Mouse (Mus musculus): ENCODE results near the gene Slc16a14.
"Not testable (repeated sequence)": the region's sequence is repeated elsewhere in the genome, so short reads cannot be mapped to it uniquely, and the experiment has no call there.

The Slc16a14 gene

GRCm38 (mm10) chr1:84934503-84935333, at the start of gene Slc16a14:
Gene Slc16a14, minus strand, starts transcription at chr1:84935134.
- peak; percentile 84 for DNase-seq

GRCm38 (mm10) chr1:84961779-84962178, 26.8 kb upstream of the Slc16a14 start:
- peak; percentile 5 for DNase-seq

- DNase-seq = not testable (repeated sequence)
Measured at GRCm38 (mm10) chr1:84957713-84958112, 22.8 kb upstream of the Slc16a14 start.

- not testable (repeated sequence) for DNase-seq
Measured at GRCm38 (mm10) chr1:84956771-84957170, 21.8 kb upstream of the Slc16a14 start.

GRCm38 (mm10) chr1:84952456-84953181, 17.7 kb upstream of the Slc16a14 start:
- DNase-seq = no peak

- no peak for DNase-seq
Measured at GRCm38 (mm10) chr1:84951566-84951965, 16.6 kb upstream of the Slc16a14 start.

- no peak for DNase-seq
Measured at GRCm38 (mm10) chr1:84947390-84947789, 12.5 kb upstream of the Slc16a14 start.

GRCm38 (mm10) chr1:84945950-84946349, 11.0 kb upstream of the Slc16a14 start:
- DNase-seq = no peak

- DNase-seq = no peak
Measured at GRCm38 (mm10) chr1:84943549-84943948, 8.6 kb upstream of the Slc16a14 start.

GRCm38 (mm10) chr1:84942666-84943065, 7.7 kb upstream of the Slc16a14 start:
- DNase-seq = no peak

GRCm38 (mm10) chr1:84940322-84940721, 5.4 kb upstream of the Slc16a14 start:
- DNase-seq = no peak

- no peak for DNase-seq
Measured at GRCm38 (mm10) chr1:84939466-84939865, 4.5 kb upstream of the Slc16a14 start.

GRCm38 (mm10) chr1:84936716-84937510, 2.0 kb upstream of the Slc16a14 start:
- DNase-seq = no peak

- DNase-seq = no peak
Measured at GRCm38 (mm10) chr1:84935668-84936067, 734 bp upstream of the Slc16a14 start.

- DNase-seq = no peak
Measured at GRCm38 (mm10) chr1:84934151-84934502, 807 bp downstream of the Slc16a14 start.

GRCm38 (mm10) chr1:84933472-84934150, 1.3 kb downstream of the Slc16a14 start:
- peak; percentile 84 for DNase-seq

- DNase-seq = no peak
Measured at GRCm38 (mm10) chr1:84925599-84925998, 9.3 kb downstream of the Slc16a14 start.

- no peak for DNase-seq
Measured at GRCm38 (mm10) chr1:84924134-84924533, 10.8 kb downstream of the Slc16a14 start.

GRCm38 (mm10) chr1:84923432-84923831, 11.5 kb downstream of the Slc16a14 start:
- DNase-seq = no peak

GRCm38 (mm10) chr1:84918865-84919264, 16.1 kb downstream of the Slc16a14 start:
- no peak for DNase-seq

GRCm38 (mm10) chr1:84915010-84915409, 19.9 kb downstream of the Slc16a14 start:
- no peak for DNase-seq

GRCm38 (mm10) chr1:84912571-84912970, 22.4 kb downstream of the Slc16a14 start:
- no peak for DNase-seq

Data from embryo, embryonic 11 days (tissue).